Comparison of ENCODE assay signal across 7 mouse cellular contexts in genomic region chr7:30553810-30554584, GRCm38 (mm10). TPM values are rescaled to one million over a fixed set of nuclear protein-coding genes. Genes with fewer than 3 reads are reported as not detected.
DNase-seq lines count a peak whose midpoint lies in the region; ATAC-seq and TF ChIP-seq lines count a peak whose summit lies in the region.

No protein-coding gene starts in this region.

- H3K4me2 ChIP-seq in lung, embryonic 14.5 days = peak overlapping the region; percentile 96
- H3K4me2 ChIP-seq in forebrain, embryonic 13.5 days = peak overlapping the region; percentile 84
- H3K4me2 ChIP-seq in limb, embryonic 12.5 days = peak overlapping the region; percentile 89
- H3K4me2 ChIP-seq in stomach, embryonic 14.5 days (replicated peaks; ENCODE audit: low read depth, low read length) = peak overlapping the region; percentile 97

- peak overlapping the region; percentile 62 for H3K4me3 ChIP-seq in lung, embryonic 14.5 days (ENCODE audit: low read depth, low read length)
- peak overlapping the region; percentile 60 for H3K4me3 ChIP-seq in forebrain, embryonic 13.5 days
- peak overlapping the region; percentile 52 for H3K4me3 ChIP-seq in limb, embryonic 12.5 days (replicated peaks)
- peak overlapping the region; percentile 59 for H3K4me3 ChIP-seq in stomach, embryonic 14.5 days (ENCODE audit: low read depth, low read length)

- H3K27me3 ChIP-seq in lung, embryonic 14.5 days (ENCODE audit: insufficient read depth, low read length) = no peaks in the 10 kb centered on the region
- no peaks in the 10 kb centered on the region for H3K27me3 ChIP-seq in forebrain, embryonic 13.5 days
- H3K27me3 ChIP-seq in limb, embryonic 12.5 days = no peaks in the 10 kb centered on the region
- no peaks in the 10 kb centered on the region for H3K27me3 ChIP-seq in stomach, embryonic 14.5 days (ENCODE audit: control insufficient read depth, insufficient read depth, low read length)

- H3K27ac ChIP-seq in lung, embryonic 14.5 days (ENCODE audit: low read depth) = no peak overlapping the region
- no peak overlapping the region; the same call in 1 of the 2 replicates for H3K27ac ChIP-seq in forebrain, embryonic 13.5 days
- no peak overlapping the region for H3K27ac ChIP-seq in limb, embryonic 12.5 days
- no peak overlapping the region for H3K27ac ChIP-seq in stomach, embryonic 14.5 days (ENCODE audit: low read length)

- DNase-seq in lung, embryonic 14.5 days = peak; percentile 14
- DNase-seq in lung, postnatal 14 days = no peak
- DNase-seq in yolk sac, embryonic 10.5 days (ENCODE audit: low spot score) = no peak
- no peak for DNase-seq in lung, postnatal 25 days (ENCODE audit: low spot score)

- H3K4me1 ChIP-seq in lung, embryonic 14.5 days (ENCODE audit: insufficient read depth) = peaks cover 12% of the 10 kb centered on the region
- H3K4me1 ChIP-seq in forebrain, embryonic 13.5 days = peaks cover 32% of the 10 kb centered on the region
- H3K4me1 ChIP-seq in limb, embryonic 12.5 days (replicated peaks) = peaks cover 25% of the 10 kb centered on the region
- peaks cover 22% of the 10 kb centered on the region; the same call in 1 of the 2 replicates for H3K4me1 ChIP-seq in stomach, embryonic 14.5 days (ENCODE audit: control insufficient read depth, insufficient read depth, low read length)

- WGBS in lung, embryonic 14.5 days = 79% methylated on average over 22 of the region's 22 CpGs
- 86% methylated on average over 22 of the region's 22 CpGs for WGBS in forebrain, embryonic 13.5 days
- 88% methylated on average over 22 of the region's 22 CpGs for WGBS in limb, embryonic 12.5 days
- WGBS in stomach, embryonic 14.5 days = 82% methylated on average over 22 of the region's 22 CpGs

- peak overlapping the region; percentile 62 for H3K9ac ChIP-seq in lung, embryonic 14.5 days
- H3K9ac ChIP-seq in forebrain, embryonic 13.5 days = peak overlapping the region; percentile 73; the same call in 1 of the 2 replicates
- H3K9ac ChIP-seq in limb, embryonic 12.5 days (replicated peaks) = peak overlapping the region; percentile 75
- H3K9ac ChIP-seq in stomach, embryonic 14.5 days (replicated peaks; ENCODE audit: low read depth, low read length) = peak overlapping the region; percentile 54; the same call in 1 of the 2 replicates

- no peak for ATAC-seq in lung, embryonic 14.5 days (ENCODE audit: insufficient read depth)
- no peak for ATAC-seq in forebrain, embryonic 13.5 days
- ATAC-seq in limb, embryonic 12.5 days (ENCODE audit: insufficient number of reproducible peaks, insufficient read depth, low FRiP score, low TSS enrichment, low read depth) = no peak
- no peak for ATAC-seq in stomach, embryonic 14.5 days (ENCODE audit: insufficient number of reproducible peaks, insufficient read depth, low FRiP score, low read depth)

- H3K36me3 ChIP-seq in lung, embryonic 14.5 days (ENCODE audit: insufficient read depth) = peaks cover 37% of the 10 kb centered on the region
- H3K36me3 ChIP-seq in forebrain, embryonic 13.5 days (ENCODE audit: poor library complexity, severe bottlenecking) = peaks cover 42% of the 10 kb centered on the region
- H3K36me3 ChIP-seq in limb, embryonic 12.5 days = peaks cover 44% of the 10 kb centered on the region
- H3K36me3 ChIP-seq in stomach, embryonic 14.5 days (ENCODE audit: control insufficient read depth, insufficient read depth, low read length) = peaks cover 21% of the 10 kb centered on the region

- TF ChIP-seq CTCF in lung, embryonic 14.5 days (IDR thresholded peaks at IDR 0.05; ENCODE audit: low read depth) = no peak

- no peaks in the 10 kb centered on the region for H3K9me3 ChIP-seq in lung, embryonic 14.5 days (ENCODE audit: low read depth, low read length)
- no peaks in the 10 kb centered on the region for H3K9me3 ChIP-seq in forebrain, embryonic 13.5 days (replicated peaks)
- H3K9me3 ChIP-seq in limb, embryonic 12.5 days = no peaks in the 10 kb centered on the region
- no peaks in the 10 kb centered on the region for H3K9me3 ChIP-seq in stomach, embryonic 14.5 days (ENCODE audit: control insufficient read depth, low read depth, low read length)

RNA-seq across cellular contexts. Expression of gene Proser3, which starts 1.9 kb away (rescaled TPM):
- 18.3 and 18.7 TPM in 2 replicates for polyA plus RNA-seq in lung, embryonic 14.5 days (2014; fragmentation: Nextera tagmentation; extraction: Ambion mirVana)
- 14.8 and 17.5 TPM in 2 replicates for polyA plus RNA-seq in forebrain, embryonic 13.5 days (2015; fragmentation: Nextera tagmentation; extraction: Ambion mirVana)
- polyA plus RNA-seq in limb, embryonic 12.5 days (2016; fragmentation: Nextera tagmentation; extraction: Ambion mirVana) = 15.3 and 16.0 TPM in 2 replicates
- 18.7 and 22.8 TPM in 2 replicates for polyA plus RNA-seq in stomach, embryonic 14.5 days (2014; fragmentation: Nextera tagmentation; extraction: Ambion mirVana)

RNA-seq across cellular contexts. Expression of gene Hspb6, which starts 2.0 kb away (rescaled TPM):
- polyA plus RNA-seq in lung, embryonic 14.5 days (2014; fragmentation: Nextera tagmentation; extraction: Ambion mirVana) = 24.9 and 26.0 TPM in 2 replicates
- 11.0 and 12.1 TPM in 2 replicates for polyA plus RNA-seq in forebrain, embryonic 13.5 days (2015; fragmentation: Nextera tagmentation; extraction: Ambion mirVana)
- polyA plus RNA-seq in limb, embryonic 12.5 days (2016; fragmentation: Nextera tagmentation; extraction: Ambion mirVana) = 9.5 and 10.9 TPM in 2 replicates
- polyA plus RNA-seq in stomach, embryonic 14.5 days (2014; fragmentation: Nextera tagmentation; extraction: Ambion mirVana) = 47.3 and 49.0 TPM in 2 replicates

RNA-seq across cellular contexts. Expression of gene Lin37, which starts 5.6 kb away (rescaled TPM):
- 33.7 and 34.7 TPM in 2 replicates for polyA plus RNA-seq in lung, embryonic 14.5 days (2014; fragmentation: Nextera tagmentation; extraction: Ambion mirVana)
- 53.0 and 65.1 TPM in 2 replicates for polyA plus RNA-seq in forebrain, embryonic 13.5 days (2015; fragmentation: Nextera tagmentation; extraction: Ambion mirVana)
- polyA plus RNA-seq in limb, embryonic 12.5 days (2016; fragmentation: Nextera tagmentation; extraction: Ambion mirVana) = 45.4 and 51.5 TPM in 2 replicates
- 40.8 and 43.7 TPM in 2 replicates for polyA plus RNA-seq in stomach, embryonic 14.5 days (2014; fragmentation: Nextera tagmentation; extraction: Ambion mirVana)

RNA-seq across cellular contexts. Expression of gene U2af1l4, which starts 9.1 kb away (rescaled TPM):
- polyA plus RNA-seq in lung, embryonic 14.5 days (2014; fragmentation: Nextera tagmentation; extraction: Ambion mirVana) = 101 and 120 TPM in 2 replicates
- 114 and 122 TPM in 2 replicates for polyA plus RNA-seq in forebrain, embryonic 13.5 days (2015; fragmentation: Nextera tagmentation; extraction: Ambion mirVana)
- polyA plus RNA-seq in limb, embryonic 12.5 days (2016; fragmentation: Nextera tagmentation; extraction: Ambion mirVana) = 87.8 and 89.9 TPM in 2 replicates
- polyA plus RNA-seq in stomach, embryonic 14.5 days (2014; fragmentation: Nextera tagmentation; extraction: Ambion mirVana) = 95.9 and 96.6 TPM in 2 replicates

RNA-seq across cellular contexts. Expression of gene Gm49396, which starts 9.1 kb away (rescaled TPM):
- polyA plus RNA-seq in lung, embryonic 14.5 days (2014; fragmentation: Nextera tagmentation; extraction: Ambion mirVana) = 7.9 and 9.9 TPM in 2 replicates
- 20.2 and 22.5 TPM in 2 replicates for polyA plus RNA-seq in forebrain, embryonic 13.5 days (2015; fragmentation: Nextera tagmentation; extraction: Ambion mirVana)
- polyA plus RNA-seq in limb, embryonic 12.5 days (2016; fragmentation: Nextera tagmentation; extraction: Ambion mirVana) = 16.3 and 18.5 TPM in 2 replicates
- polyA plus RNA-seq in stomach, embryonic 14.5 days (2014; fragmentation: Nextera tagmentation; extraction: Ambion mirVana) = 7.1 and 10.0 TPM in 2 replicates
